Mouse (Mus musculus) embryonic facial prominence, embryonic 11.5 days (tissue): ENCODE data around the gene Rab34. TPM values are rescaled to one million over a fixed set of nuclear protein-coding genes. Genes with fewer than 3 reads are reported as not detected.

Experiments used
- ATAC-seq: fragments of 200-750 bp; cut with Nextera tagmentation; replicated peaks from 2 replicates; pipeline ENCODE4 v1.8.0; 2017; ENCODE audit warnings: low read depth; ENCODE audit not compliant: insufficient number of reproducible peaks, low FRiP score, low TSS enrichment
- DNase-seq: peaks from one replicate; pipeline ENCODE4 v3.0.0-alpha.2; 2015; ENCODE audit warnings: low spot score
- H3K27ac ChIP-seq: fragments of 300-500 bp; sonication (generic); replicated peaks from 2 replicates; pipeline ENCODE4 v1.5.1; 2014; ENCODE audit warnings: mild to moderate bottlenecking, low read depth, low read length, control low read depth
- H3K27me3 ChIP-seq: fragments of 300-500 bp; sonication (generic); 2 replicates; pipeline ENCODE4 v1.6.1; 2014; ENCODE audit warnings: mild to moderate bottlenecking, low read length, moderate library complexity, mixed read lengths; ENCODE audit not compliant: control insufficient read depth, insufficient read depth
- H3K36me3 ChIP-seq: fragments of 300-500 bp; sonication (generic); replicated peaks from 2 replicates; pipeline ENCODE4 v1.6.1; 2014; ENCODE audit warnings: low read depth, mild to moderate bottlenecking, low read length, moderate library complexity, mixed read lengths; ENCODE audit not compliant: control insufficient read depth, insufficient read depth
- H3K4me1 ChIP-seq: fragments of 300-500 bp; sonication (generic); 2 replicates; pipeline ENCODE4 v1.6.1; 2014; ENCODE audit warnings: low read length, mixed read lengths; ENCODE audit not compliant: control insufficient read depth, insufficient read depth
- H3K4me2 ChIP-seq: fragments of 300-500 bp; sonication (generic); 2 replicates; pipeline ENCODE4 v1.6.1; 2014; ENCODE audit warnings: low read depth, mild to moderate bottlenecking, control low read depth, low read length, moderate library complexity
- H3K4me3 ChIP-seq: fragments of 300-500 bp; sonication (generic); 2 replicates; pipeline ENCODE4 v1.5.1; 2014; ENCODE audit warnings: low read depth, low read length, control low read depth
- H3K9ac ChIP-seq: fragments of 300-500 bp; sonication (generic); replicated peaks from 2 replicates; pipeline ENCODE4 v1.6.1; 2014; ENCODE audit warnings: mild to moderate bottlenecking, control low read depth, low read length
- H3K9me3 ChIP-seq: fragments of 300-500 bp; sonication (generic); replicated peaks from 2 replicates; pipeline ENCODE4 v1.6.1; 2016; ENCODE audit warnings: mild to moderate bottlenecking, low read length, inconsistent platforms, mixed read lengths; ENCODE audit not compliant: control insufficient read depth
- WGBS: fragments of 180-500 bp; shearing (Covaris S2); extraction: QIAGEN DNeasy Blood & Tissue Kit; methylation state at CpG from one replicate; pipeline ENCODE4 v1.1.7; 2014; 5-methylcytosine and 5-hydroxymethylcytosine counted together
- polyA plus RNA-seq: library from polyadenylated mRNA; unstranded; fragments of >200 nt; fragmentation: Nextera tagmentation; extraction: Ambion mirVana; gene quantifications from 2 replicates; pipeline ENCODE4 v1.2.1, GENCODE M21; 2014

The Rab34 gene
- polyA plus RNA-seq, 1 experiment from 2014 or later, result 139 TPM

DNA sequence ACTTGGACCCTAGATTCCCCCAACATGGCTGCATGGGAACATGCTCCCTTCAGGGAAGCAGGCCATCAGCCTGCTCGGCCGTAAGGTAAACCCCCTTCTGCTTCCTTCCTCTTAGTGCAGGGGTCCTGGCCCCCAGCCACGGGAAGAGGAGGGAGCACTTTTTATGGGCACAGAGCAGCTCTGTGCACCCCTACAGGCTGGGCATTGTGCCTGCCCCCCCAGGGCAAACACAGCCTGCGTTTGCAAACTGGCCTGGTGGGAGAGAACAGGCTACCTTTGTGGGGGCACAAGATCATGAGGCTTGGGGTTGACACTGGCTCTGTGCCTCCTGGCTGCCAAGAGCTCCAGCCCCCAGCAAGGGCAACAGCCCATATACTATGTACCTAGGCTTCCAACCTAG, 26.3 kb upstream of the Rab34 start:
- Histone ChIP-seq H3K36me3 (peaks cover 21% of the 10 kb centered on the region), H3K9ac (0 out of 2 replicates have a peak overlapping the region, but pooled peaks have one; percentile 6), H3K27ac (no peak overlapping the region), H3K9me3 (no peaks in the 10 kb centered on the region), H3K27me3 (no peaks in the 10 kb centered on the region), H3K4me1 (peaks cover 9% of the 10 kb centered on the region), H3K4me2 (peak overlapping the region; percentile 2; the same call in 1 of the 2 replicates), H3K4me3 (no peak overlapping the region)
- DNase-seq (no peak), ATAC-seq (no peak)
- 47% methylated on average over 4 of the region's 4 CpGs for WGBS

- Histone ChIP-seq H3K36me3 (peaks cover 21% of the 10 kb centered on the region), H3K4me1 (peaks cover 9% of the 10 kb centered on the region), H3K4me2 (peak overlapping the region; percentile 90; the same call in 1 of the 2 replicates), H3K27me3 (no peaks in the 10 kb centered on the region), H3K4me3 (0 out of 2 replicates have a peak overlapping the region, but pooled peaks have one; percentile 9), H3K9me3 (no peaks in the 10 kb centered on the region), H3K9ac (peak overlapping the region; percentile 6; the same call in 1 of the 2 replicates), H3K27ac (no peak overlapping the region)
- 47% methylated on average over 6 of the region's 6 CpGs for WGBS
- DNase-seq, result no peak
- no peak for ATAC-seq
These were observed 25.7 kb upstream of the Rab34 start for GRCm38 (mm10) chr11:78162504-78162903.

DNA sequence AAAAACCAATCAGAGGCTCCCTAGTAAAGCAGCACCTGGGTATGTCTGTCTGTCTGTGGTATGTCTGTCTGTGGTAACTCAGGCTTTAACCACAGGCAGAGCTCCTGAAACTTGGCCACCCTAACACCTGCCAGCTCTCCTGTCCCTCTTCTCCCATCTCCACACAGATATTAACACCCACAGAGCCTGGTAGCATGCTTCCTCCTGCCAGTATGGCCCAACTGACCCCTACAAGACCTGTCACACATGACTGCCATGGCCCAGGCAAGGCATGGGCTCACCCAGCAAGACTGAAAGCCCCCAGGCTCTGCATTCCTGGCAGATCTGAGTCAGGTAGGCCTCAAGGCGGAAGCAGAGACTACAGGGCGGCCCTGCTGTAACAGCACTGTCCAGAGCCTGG, 25.2 kb upstream of the Rab34 start:
- H3K4me1 ChIP-seq, result peaks cover 9% of the 10 kb centered on the region
- WGBS, result 43% methylated on average over 2 of the region's 2 CpGs

GRCm38 (mm10) chr11:78163681-78164603, 24.3 kb upstream of the Rab34 start:
- H3K4me2 ChIP-seq, result peak overlapping the region; percentile 90
- H3K36me3 ChIP-seq, result peaks cover 21% of the 10 kb centered on the region
- H3K4me1 ChIP-seq, result peaks cover 9% of the 10 kb centered on the region
- H3K27me3 ChIP-seq, result no peaks in the 10 kb centered on the region
- DNase-seq (peak; percentile 93), ATAC-seq (peak; percentile 78)
- no peaks in the 10 kb centered on the region for H3K9me3 ChIP-seq
- peak overlapping the region; percentile 99 for H3K9ac ChIP-seq
- WGBS, result under 1% methylated on average over 22 of the region's 22 CpGs
- H3K4me3 ChIP-seq, result peak overlapping the region; percentile 100
- H3K27ac ChIP-seq, result peak overlapping the region; percentile 98

More for the DNA sequence above, 25.2 kb upstream of the Rab34 start:
- no peak for DNase-seq
- Histone ChIP-seq H3K4me2 (peak overlapping the region; percentile 90), H3K9ac (peak overlapping the region; percentile 99), H3K4me3 (peak overlapping the region; percentile 100), H3K27ac (peak overlapping the region; percentile 98), H3K9me3 (no peaks in the 10 kb centered on the region), H3K27me3 (no peaks in the 10 kb centered on the region), H3K36me3 (peaks cover 21% of the 10 kb centered on the region)
- ATAC-seq, result no peak

DNA sequence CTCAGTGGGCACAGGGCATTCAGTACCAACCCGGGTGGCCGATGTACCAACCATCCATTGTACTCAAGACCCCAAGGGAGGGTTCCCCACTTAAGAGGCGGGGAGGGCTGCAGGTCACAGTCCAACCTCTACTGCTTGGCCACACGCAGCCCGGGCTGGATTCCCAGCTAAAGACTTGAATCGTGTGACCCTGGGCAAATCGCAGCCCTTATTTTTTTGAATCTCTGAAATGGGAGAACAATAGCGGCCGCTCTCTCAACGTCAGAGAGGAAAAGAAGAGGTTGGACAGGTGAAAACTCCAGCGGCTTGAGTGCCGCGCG, 23.7 kb upstream of the Rab34 start:
- WGBS, result under 1% methylated on average over 14 of the region's 14 CpGs
- Histone ChIP-seq H3K9ac (peak overlapping the region; percentile 99), H3K36me3 (peaks cover 21% of the 10 kb centered on the region), H3K27ac (peak overlapping the region; percentile 98), H3K4me1 (peaks cover 9% of the 10 kb centered on the region), H3K4me2 (peak overlapping the region; percentile 90), H3K4me3 (peak overlapping the region; percentile 100), H3K27me3 (no peaks in the 10 kb centered on the region), H3K9me3 (no peaks in the 10 kb centered on the region)
- ATAC-seq (no peak), DNase-seq (no peak)

- peak; percentile 68 for ATAC-seq
These were observed 23.1 kb upstream of the Rab34 start, which contains the start of gene Traf4 for GRCm38 (mm10) chr11:78164924-78165760. Gene Traf4 (minus strand): TSS chr11:78165589.

GRCm38 (mm10) chr11:78165761-78166109, 22.5 kb upstream of the Rab34 start:
- Histone ChIP-seq H3K4me2 (peak overlapping the region; percentile 90), H3K9me3 (no peaks in the 10 kb centered on the region), H3K4me1 (peaks cover 9% of the 10 kb centered on the region), H3K27me3 (no peaks in the 10 kb centered on the region), H3K9ac (peak overlapping the region; percentile 99), H3K4me3 (peak overlapping the region; percentile 100), H3K27ac (peak overlapping the region; percentile 63), H3K36me3 (peaks cover 11% of the 10 kb centered on the region)
- 3% methylated on average over 16 of the region's 16 CpGs for WGBS
- DNase-seq, result no peak
- ATAC-seq, result peak; percentile 32

More at GRCm38 (mm10) chr11:78164924-78165760, 23.1 kb upstream of the Rab34 start, which contains the start of gene Traf4:
- WGBS, result under 1% methylated on average over 68 of the region's 78 CpGs
- Histone ChIP-seq H3K4me2 (peak within 1 kb of the TSS; percentile 90), H3K27me3 (no peaks in the 10 kb centered on the region), H3K9me3 (no peaks in the 10 kb centered on the region), H3K4me3 (peak within 1 kb of the TSS; percentile 100), H3K36me3 (peaks cover 17% of the 10 kb centered on the region), H3K4me1 (peaks cover 9% of the 10 kb centered on the region), H3K9ac (peak within 1 kb of the TSS; percentile 99), H3K27ac (peak within 1 kb of the TSS; percentile 98)
- peak; percentile 93 for DNase-seq
